Mouse (Mus musculus): ENCODE results near the gene Dus2.

The Dus2 gene

DNA sequence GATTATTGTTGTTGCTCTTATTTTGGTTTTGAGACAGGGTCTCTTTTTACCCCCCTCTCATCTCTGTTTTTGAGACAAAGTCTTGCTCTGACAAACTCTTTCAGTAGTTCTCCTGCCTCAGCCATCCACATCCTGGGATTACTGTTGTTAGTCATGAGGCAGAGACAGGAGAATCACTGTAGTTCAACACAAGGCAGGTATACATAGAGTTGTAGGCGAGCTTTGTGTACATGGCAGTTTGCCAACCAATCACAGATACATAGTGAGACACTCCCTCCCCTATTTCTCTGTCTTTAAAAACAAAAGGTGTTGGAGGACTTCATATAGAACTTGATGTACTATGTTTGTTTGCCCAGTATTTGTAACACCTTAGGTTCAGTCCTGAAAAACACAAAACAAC lies 83.5 kb downstream of the Dus2 start:
- in situ Hi-C loops (cut with MboI, MseI) = loop anchor here (25.0 kb wide), 1 partner anchor 737 kb away; the partner anchor contains the start of genes Fhod1, Lrrc29, Slc9a5 and Tmem208

GRCm38 (mm10) chr8:106075161-106075862 lies 84.2 kb downstream of the Dus2 start:
- in situ Hi-C loops (cut with MboI, MseI) = no loop called here

- in situ Hi-C loops (cut with MboI, MseI) = no loop called here
These were observed 84.7 kb downstream of the Dus2 start for GRCm38 (mm10) chr8:106075863-106076174.

- in situ Hi-C loops (cut with MboI, MseI) = no loop called here
These were observed 85.5 kb downstream of the Dus2 start for GRCm38 (mm10) chr8:106076612-106077011.

GRCm38 (mm10) chr8:106077452-106078067 lies 86.4 kb downstream of the Dus2 start:
- in situ Hi-C loops (cut with MboI, MseI) = no loop called here

DNA sequence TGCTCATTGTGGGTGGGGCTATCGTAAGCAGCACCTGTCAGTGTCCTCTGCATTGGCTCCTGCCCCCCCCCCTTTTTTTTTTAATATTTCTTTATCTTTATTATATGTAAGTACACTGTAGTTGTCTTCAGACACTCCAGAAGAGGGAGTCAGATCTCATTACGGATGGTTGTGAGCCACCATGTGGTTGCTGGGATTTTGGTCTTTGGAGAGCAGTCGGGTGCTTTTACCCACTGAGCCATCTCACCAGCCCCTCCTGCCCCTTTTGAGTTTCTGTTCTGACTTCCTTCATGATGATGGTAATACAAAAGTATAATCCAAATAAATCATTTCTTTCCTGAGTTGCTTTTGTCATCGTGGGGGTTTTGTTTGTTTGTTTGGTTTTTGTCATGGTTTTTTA lies 111.2 kb downstream of the Dus2 start:
- in situ Hi-C loops (cut with MboI, MseI) = no loop called here

Data from T-helper 2 cell (primary cell).